Mouse (Mus musculus): ENCODE results near the gene Elfn1. TPM values are rescaled to one million over a fixed set of nuclear protein-coding genes. Genes with fewer than 3 reads are reported as not detected.

The Elfn1 gene
- polyA plus RNA-seq, 1 experiment from 2014 or later, result 0.24 TPM

GRCm38 (mm10) chr5:139932595-139933271 is 25.0 kb downstream of the Elfn1 start:
- ATAC-seq (ENCODE audit: low FRiP score, low TSS enrichment), result peak; percentile 41
- Histone ChIP-seq H3K9me3 (ENCODE audit: low read length) (no peaks in the 10 kb centered on the region), H3K4me1 (ENCODE audit: insufficient read depth, low read length) (peaks cover 35% of the 10 kb centered on the region), H3K27me3 (ENCODE audit: insufficient read depth, low read length) (no peaks in the 10 kb centered on the region; the same call in 1 of the 2 replicates), H3K4me2 (replicated peaks; ENCODE audit: low read depth, low read length) (no peak overlapping the region), H3K9ac (replicated peaks; ENCODE audit: low read length) (no peak overlapping the region), H3K36me3 (ENCODE audit: insufficient read depth, low read length) (no peaks in the 10 kb centered on the region), H3K4me3 (ENCODE audit: low read length) (no peak overlapping the region), H3K27ac (ENCODE audit: low read length) (peak overlapping the region; percentile 76)
- 24% methylated on average over 13 of the region's 13 CpGs for WGBS

GRCm38 (mm10) chr5:139933476-139933875 is 25.7 kb downstream of the Elfn1 start:
- Histone ChIP-seq H3K36me3 (ENCODE audit: insufficient read depth, low read length) (no peaks in the 10 kb centered on the region), H3K9me3 (ENCODE audit: low read length) (no peaks in the 10 kb centered on the region), H3K4me2 (replicated peaks; ENCODE audit: low read depth, low read length) (no peak overlapping the region), H3K4me1 (ENCODE audit: insufficient read depth, low read length) (peaks cover 35% of the 10 kb centered on the region), H3K9ac (replicated peaks; ENCODE audit: low read length) (no peak overlapping the region), H3K27me3 (ENCODE audit: insufficient read depth, low read length) (no peaks in the 10 kb centered on the region; the same call in 1 of the 2 replicates), H3K4me3 (ENCODE audit: low read length) (no peak overlapping the region), H3K27ac (ENCODE audit: low read length) (no peak overlapping the region; the same call in 1 of the 2 replicates)
- 0 out of 2 replicates have a peak, but pooled peaks have one; percentile 10 for ATAC-seq (ENCODE audit: low FRiP score, low TSS enrichment)
- 48% methylated on average over 7 of the region's 7 CpGs for WGBS

GRCm38 (mm10) chr5:139936431-139936830 is 28.7 kb downstream of the Elfn1 start:
- Histone ChIP-seq H3K36me3 (ENCODE audit: insufficient read depth, low read length) (no peaks in the 10 kb centered on the region), H3K27me3 (ENCODE audit: insufficient read depth, low read length) (no peaks in the 10 kb centered on the region; the same call in 1 of the 2 replicates), H3K27ac (ENCODE audit: low read length) (no peak overlapping the region), H3K4me1 (ENCODE audit: insufficient read depth, low read length) (peaks cover 22% of the 10 kb centered on the region), H3K9me3 (ENCODE audit: low read length) (peaks cover 4% of the 10 kb centered on the region; the same call in 1 of the 2 replicates), H3K4me3 (ENCODE audit: low read length) (no peak overlapping the region), H3K4me2 (replicated peaks; ENCODE audit: low read depth, low read length) (no peak overlapping the region), H3K9ac (replicated peaks; ENCODE audit: low read length) (no peak overlapping the region)
- ATAC-seq (ENCODE audit: low FRiP score, low TSS enrichment), result no peak
- WGBS, result 49% methylated on average over 13 of the region's 13 CpGs

GRCm38 (mm10) chr5:139944697-139945096 is 37.0 kb downstream of the Elfn1 start:
- no peak overlapping the region for H3K4me2 ChIP-seq (replicated peaks; ENCODE audit: low read depth, low read length)
- no peak overlapping the region for H3K27ac ChIP-seq (ENCODE audit: low read length)
- H3K36me3 ChIP-seq (ENCODE audit: insufficient read depth, low read length), result no peaks in the 10 kb centered on the region
- no peak overlapping the region for H3K4me3 ChIP-seq (ENCODE audit: low read length)
- H3K27me3 ChIP-seq (ENCODE audit: insufficient read depth, low read length), result no peaks in the 10 kb centered on the region
- no peak overlapping the region for H3K9ac ChIP-seq (replicated peaks; ENCODE audit: low read length)
- H3K4me1 ChIP-seq (ENCODE audit: insufficient read depth, low read length), result 0 out of 2 replicates have a peak, but pooled peaks cover 2% of the 10 kb centered on the region
- peaks cover 4% of the 10 kb centered on the region; the same call in 1 of the 2 replicates for H3K9me3 ChIP-seq (ENCODE audit: low read length)
- WGBS, result 35% methylated on average over 7 of the region's 7 CpGs
- no peak for ATAC-seq (ENCODE audit: low FRiP score, low TSS enrichment)

GRCm38 (mm10) chr5:139945715-139946364 is 38.1 kb downstream of the Elfn1 start:
- H3K27me3 ChIP-seq (ENCODE audit: insufficient read depth, low read length), result no peaks in the 10 kb centered on the region
- 0 out of 2 replicates have a peak, but pooled peaks cover 6% of the 10 kb centered on the region for H3K4me1 ChIP-seq (ENCODE audit: insufficient read depth, low read length)
- WGBS, result 55% methylated on average over 12 of the region's 12 CpGs
- 0 out of 2 replicates have a peak, but pooled peaks have one; percentile 9 for ATAC-seq (ENCODE audit: low FRiP score, low TSS enrichment)
- no peaks in the 10 kb centered on the region for H3K9me3 ChIP-seq (ENCODE audit: low read length)
- H3K36me3 ChIP-seq (ENCODE audit: insufficient read depth, low read length), result no peaks in the 10 kb centered on the region
- no peak overlapping the region for H3K9ac ChIP-seq (replicated peaks; ENCODE audit: low read length)
- H3K4me3 ChIP-seq (ENCODE audit: low read length), result no peak overlapping the region
- no peak overlapping the region for H3K27ac ChIP-seq (ENCODE audit: low read length)
- no peak overlapping the region for H3K4me2 ChIP-seq (replicated peaks; ENCODE audit: low read depth, low read length)

GRCm38 (mm10) chr5:139947446-139947845 is 39.7 kb downstream of the Elfn1 start:
- Histone ChIP-seq H3K27ac (ENCODE audit: low read length) (no peak overlapping the region), H3K36me3 (ENCODE audit: insufficient read depth, low read length) (no peaks in the 10 kb centered on the region), H3K27me3 (ENCODE audit: insufficient read depth, low read length) (no peaks in the 10 kb centered on the region), H3K4me2 (replicated peaks; ENCODE audit: low read depth, low read length) (no peak overlapping the region), H3K4me1 (ENCODE audit: insufficient read depth, low read length) (0 out of 2 replicates have a peak, but pooled peaks cover 6% of the 10 kb centered on the region), H3K9ac (replicated peaks; ENCODE audit: low read length) (no peak overlapping the region), H3K4me3 (ENCODE audit: low read length) (no peak overlapping the region), H3K9me3 (ENCODE audit: low read length) (no peaks in the 10 kb centered on the region)
- ATAC-seq (ENCODE audit: low FRiP score, low TSS enrichment), result no peak
- 94% methylated on average over 5 of the region's 5 CpGs for WGBS

GRCm38 (mm10) chr5:139948552-139948951 is 40.8 kb downstream of the Elfn1 start:
- H3K27me3 ChIP-seq (ENCODE audit: insufficient read depth, low read length), result no peaks in the 10 kb centered on the region
- ATAC-seq (ENCODE audit: low FRiP score, low TSS enrichment), result no peak
- H3K27ac ChIP-seq (ENCODE audit: low read length), result no peak overlapping the region
- no peaks in the 10 kb centered on the region for H3K9me3 ChIP-seq (ENCODE audit: low read length)
- no peak overlapping the region for H3K4me3 ChIP-seq (ENCODE audit: low read length)
- WGBS, result 89% methylated on average over 4 of the region's 4 CpGs
- H3K9ac ChIP-seq (replicated peaks; ENCODE audit: low read length), result no peak overlapping the region
- no peaks in the 10 kb centered on the region for H3K36me3 ChIP-seq (ENCODE audit: insufficient read depth, low read length)
- H3K4me1 ChIP-seq (ENCODE audit: insufficient read depth, low read length), result 0 out of 2 replicates have a peak, but pooled peaks cover 6% of the 10 kb centered on the region
- no peak overlapping the region for H3K4me2 ChIP-seq (replicated peaks; ENCODE audit: low read depth, low read length)

- Histone ChIP-seq H3K4me3 (ENCODE audit: low read length) (no peak overlapping the region), H3K36me3 (ENCODE audit: insufficient read depth, low read length) (no peaks in the 10 kb centered on the region), H3K9ac (replicated peaks; ENCODE audit: low read length) (no peak overlapping the region), H3K4me1 (ENCODE audit: insufficient read depth, low read length) (0 out of 2 replicates have a peak, but pooled peaks cover 6% of the 10 kb centered on the region), H3K4me2 (replicated peaks; ENCODE audit: low read depth, low read length) (no peak overlapping the region), H3K9me3 (ENCODE audit: low read length) (no peaks in the 10 kb centered on the region), H3K27me3 (ENCODE audit: insufficient read depth, low read length) (no peaks in the 10 kb centered on the region), H3K27ac (ENCODE audit: low read length) (no peak overlapping the region)
- no peak for ATAC-seq (ENCODE audit: low FRiP score, low TSS enrichment)
- WGBS, result 44% methylated on average over 8 of the region's 8 CpGs
Observed at GRCm38 (mm10) chr5:139949363-139949762, 41.6 kb downstream of the Elfn1 start.

GRCm38 (mm10) chr5:139949975-139950578 is 42.3 kb downstream of the Elfn1 start:
- H3K9ac ChIP-seq (replicated peaks; ENCODE audit: low read length), result no peak overlapping the region
- no peak overlapping the region for H3K4me3 ChIP-seq (ENCODE audit: low read length)
- no peak; the same call in 1 of the 2 replicates for ATAC-seq (ENCODE audit: low FRiP score, low TSS enrichment)
- no peaks in the 10 kb centered on the region for H3K9me3 ChIP-seq (ENCODE audit: low read length)
- 76% methylated on average over 11 of the region's 11 CpGs for WGBS
- no peak overlapping the region for H3K4me2 ChIP-seq (replicated peaks; ENCODE audit: low read depth, low read length)
- no peaks in the 10 kb centered on the region for H3K27me3 ChIP-seq (ENCODE audit: insufficient read depth, low read length)
- H3K36me3 ChIP-seq (ENCODE audit: insufficient read depth, low read length), result no peaks in the 10 kb centered on the region
- no peak overlapping the region for H3K27ac ChIP-seq (ENCODE audit: low read length)
- 0 out of 2 replicates have a peak, but pooled peaks cover 6% of the 10 kb centered on the region for H3K4me1 ChIP-seq (ENCODE audit: insufficient read depth, low read length)
